Mouse (Mus musculus) liver, postnatal 0 days (tissue): Measurements from ENCODE around the gene Fam160a1.

ENCODE experiments used
- CTCF ChIP-seq: sonication (generic); IDR thresholded peaks from 2 replicates; pipeline ENCODE4 v1.5.1; 2016; ENCODE audit warnings: antibody characterized with exemption, low read depth
- EP300 ChIP-seq: IDR thresholded peaks from 2 replicates; pipeline ENCODE4 v1.6.1; 2016; ENCODE audit warnings: antibody characterized with exemption, low read depth, mild to moderate bottlenecking

GRCm38 (mm10) chr3:85645517-85646004 lies 171.5 kb downstream of the Fam160a1 start:
- TF ChIP-seq EP300 (no peak), CTCF (no peak)
